Mouse (Mus musculus) midbrain, embryonic 11.5 days (tissue): ENCODE measurements at regions not wholly inside any gene's neighbourhood (a gene's known extent, or its start where the extent isn't known, plus 50 kb on each side); places are given as distances from the start of the nearest gene placed in this dataset.

Experiments
- ATAC-seq: fragments of 200-750 bp; cut with Nextera tagmentation; 2 replicates; pipeline ENCODE4 v1.8.0; 2017; ENCODE audit warnings: moderate TSS enrichment, moderate library complexity; ENCODE audit not compliant: low FRiP score
- DNase-seq: peaks from one replicate; pipeline ENCODE4 v3.0.0; 2015; ENCODE audit warnings: low spot score; ENCODE audit errors: missing footprints
- H3K27ac ChIP-seq: fragments of 300-500 bp; sonication (generic); 2 replicates; pipeline ENCODE4 v1.5.1; 2014; ENCODE audit warnings: low read depth, low read length
- H3K27me3 ChIP-seq: fragments of 300-500 bp; sonication (generic); 2 replicates; pipeline ENCODE4 v1.6.1; 2014; ENCODE audit warnings: mild to moderate bottlenecking, low read length, moderate library complexity, mixed read lengths; ENCODE audit not compliant: control insufficient read depth, insufficient read depth
- H3K36me3 ChIP-seq: fragments of 300-500 bp; sonication (generic); 2 replicates; pipeline ENCODE4 v1.6.1; 2014; ENCODE audit warnings: mild to moderate bottlenecking, low read length, moderate library complexity, mixed read lengths; ENCODE audit not compliant: control insufficient read depth, insufficient read depth
- H3K4me1 ChIP-seq: fragments of 300-500 bp; sonication (generic); 2 replicates; pipeline ENCODE4 v1.6.1; 2014; ENCODE audit warnings: low read length; ENCODE audit not compliant: control insufficient read depth, insufficient read depth
- H3K4me2 ChIP-seq: fragments of 300-500 bp; sonication (generic); 2 replicates; pipeline ENCODE4 v1.6.1; 2014; ENCODE audit warnings: mild to moderate bottlenecking, moderate library complexity
- H3K4me3 ChIP-seq: fragments of 300-500 bp; sonication (generic); 2 replicates; pipeline ENCODE4 v1.5.1; 2014; ENCODE audit warnings: low read depth, low read length
- H3K9ac ChIP-seq: fragments of 300-500 bp; sonication (generic); 2 replicates; pipeline ENCODE4 v1.6.1; 2014; ENCODE audit warnings: low read length
- H3K9me3 ChIP-seq: fragments of 300-500 bp; sonication (generic); 2 replicates; pipeline ENCODE4 v1.6.1; 2016; ENCODE audit warnings: low read length; ENCODE audit not compliant: control insufficient read depth
- WGBS: fragments of 180-500 bp; shearing (Covaris S2); extraction: QIAGEN DNeasy Blood & Tissue Kit; methylation state at CpG from one replicate; pipeline ENCODE4 v1.1.7; 2014; 5-methylcytosine and 5-hydroxymethylcytosine counted together

DNA sequence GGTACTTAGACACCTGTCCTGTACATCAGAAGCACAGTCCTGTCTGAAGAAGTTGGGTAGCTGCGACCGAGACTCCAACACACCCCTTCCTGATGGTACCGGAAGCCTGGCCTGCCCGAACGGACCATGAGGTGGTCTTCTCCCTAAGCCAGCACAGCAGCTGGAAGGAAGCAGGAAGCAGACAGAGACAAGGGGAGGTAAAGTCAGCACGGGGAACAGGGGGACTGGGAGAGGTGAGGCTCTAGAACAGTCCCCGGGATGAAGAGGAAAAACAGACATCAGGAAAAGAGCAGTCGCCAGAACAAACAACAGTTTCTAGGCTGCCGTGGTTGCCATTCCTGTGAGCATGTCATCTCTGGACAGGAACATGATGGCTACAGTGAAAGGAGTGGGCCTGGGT lies 353.6 kb downstream of the Efnb2 start:
- H3K27ac ChIP-seq, result no peak overlapping the region
- DNase-seq, result no peak
- ATAC-seq, result no peak
- H3K9me3 ChIP-seq, result no peaks in the 10 kb centered on the region
- 87% methylated on average over 9 of the region's 9 CpGs for whole genome bisulfite sequencing
- no peaks in the 10 kb centered on the region for H3K36me3 ChIP-seq
- no peak overlapping the region for H3K4me2 ChIP-seq
- H3K27me3 ChIP-seq, result no peaks in the 10 kb centered on the region
- H3K9ac ChIP-seq, result no peak overlapping the region
- no peak overlapping the region for H3K4me3 ChIP-seq
- no peaks in the 10 kb centered on the region for H3K4me1 ChIP-seq

DNA sequence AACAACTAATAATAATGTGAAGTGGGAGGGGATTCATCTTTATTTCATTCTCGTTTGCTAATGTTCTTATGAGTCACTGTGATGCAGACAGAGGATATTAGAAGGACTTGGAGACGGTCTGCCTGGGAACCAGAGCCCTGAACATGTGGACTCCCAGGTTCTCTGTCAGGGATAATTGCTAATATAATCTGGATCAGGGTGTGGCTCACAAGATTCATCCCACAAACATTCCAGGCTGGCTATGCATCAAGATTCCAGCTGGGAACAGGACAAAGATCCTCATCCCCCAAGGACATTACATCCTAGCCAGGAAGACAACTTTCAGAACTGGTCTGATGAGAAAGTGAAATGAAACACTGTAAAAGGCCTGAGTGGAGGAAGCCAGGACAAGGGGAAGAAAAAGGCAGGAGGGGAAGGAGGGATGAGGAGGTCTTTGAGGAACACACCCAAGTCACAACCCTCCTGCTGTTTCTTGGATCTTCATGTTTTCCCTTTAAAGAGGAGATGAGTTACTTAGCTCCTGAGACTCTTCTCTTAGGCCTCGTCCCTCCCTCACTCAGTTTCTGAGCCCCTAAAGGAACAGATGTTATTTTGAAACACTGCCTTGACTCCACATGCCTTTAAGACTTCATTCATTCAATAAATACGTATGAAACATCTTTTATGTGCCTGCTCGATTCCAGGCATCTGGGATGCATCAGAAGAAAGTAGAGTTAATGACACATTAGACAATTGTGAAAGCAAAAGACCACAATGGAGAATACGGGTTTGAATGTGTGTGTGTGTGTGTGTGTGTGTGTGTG lies 360.9 kb downstream of the Efnb2 start:
- no peak overlapping the region for H3K9ac ChIP-seq
- no peaks in the 10 kb centered on the region for H3K27me3 ChIP-seq
- no peak overlapping the region for H3K27ac ChIP-seq
- ATAC-seq (no peak), DNase-seq (no peak)
- no peak overlapping the region for H3K4me3 ChIP-seq
- H3K4me2 ChIP-seq, result no peak overlapping the region
- H3K36me3 ChIP-seq, result no peaks in the 10 kb centered on the region
- H3K9me3 ChIP-seq, result no peaks in the 10 kb centered on the region
- no peaks in the 10 kb centered on the region for H3K4me1 ChIP-seq
- 72% methylated on average over 6 of the region's 6 CpGs for WGBS

DNA sequence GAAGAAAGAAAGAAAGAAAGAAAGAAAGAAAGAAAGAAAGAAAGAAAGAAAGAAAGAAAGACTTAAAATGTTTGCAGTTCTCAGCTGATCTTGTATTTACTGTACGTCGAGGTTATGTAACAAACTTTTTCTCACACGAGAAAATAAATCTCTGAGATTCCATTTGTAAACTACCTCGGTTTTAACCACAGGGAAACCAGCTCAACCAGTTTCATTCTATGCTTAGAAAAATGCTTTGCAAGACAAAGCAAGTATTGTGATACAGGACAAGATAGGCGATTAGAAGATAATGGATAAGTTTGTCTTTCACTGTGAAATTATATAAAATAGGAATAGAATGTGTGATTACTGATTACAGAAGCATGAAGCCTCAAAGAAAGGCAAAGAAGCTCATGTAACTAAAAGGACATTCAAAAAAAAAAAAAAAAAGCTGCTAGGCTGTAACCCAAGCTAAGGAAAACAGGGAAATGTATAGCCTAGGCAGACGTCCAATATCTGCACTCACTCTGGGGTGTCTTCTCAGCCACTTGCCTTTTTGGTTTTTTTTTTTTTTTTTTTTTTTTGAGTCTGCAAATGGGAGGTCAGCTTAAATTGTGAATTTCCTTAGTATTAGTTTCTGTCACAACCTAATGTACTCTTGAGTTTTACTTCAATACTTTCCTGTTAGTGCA lies 368.3 kb downstream of the Efnb2 start:
- Histone ChIP-seq H3K4me2 (no peak overlapping the region), H3K9me3 (no peaks in the 10 kb centered on the region), H3K9ac (no peak overlapping the region), H3K27me3 (no peaks in the 10 kb centered on the region), H3K4me1 (no peaks in the 10 kb centered on the region), H3K27ac (no peak overlapping the region), H3K4me3 (no peak overlapping the region), H3K36me3 (no peaks in the 10 kb centered on the region)
- DNase-seq (no peak), ATAC-seq (no peak)
- WGBS, result 71% methylated on average over 6 of the region's 6 CpGs

GRCm38 (mm10) chr8:8285876-8286275 lies 375.2 kb downstream of the Efnb2 start:
- H3K9me3 ChIP-seq, result no peaks in the 10 kb centered on the region
- H3K4me1 ChIP-seq, result no peaks in the 10 kb centered on the region
- H3K9ac ChIP-seq, result no peak overlapping the region
- no peak overlapping the region for H3K4me2 ChIP-seq
- H3K4me3 ChIP-seq, result no peak overlapping the region
- no peaks in the 10 kb centered on the region for H3K27me3 ChIP-seq
- ATAC-seq (no peak), DNase-seq (no peak)
- no peak overlapping the region for H3K27ac ChIP-seq
- H3K36me3 ChIP-seq, result no peaks in the 10 kb centered on the region
- WGBS, result 83% methylated on average over 4 of the region's 4 CpGs

DNA sequence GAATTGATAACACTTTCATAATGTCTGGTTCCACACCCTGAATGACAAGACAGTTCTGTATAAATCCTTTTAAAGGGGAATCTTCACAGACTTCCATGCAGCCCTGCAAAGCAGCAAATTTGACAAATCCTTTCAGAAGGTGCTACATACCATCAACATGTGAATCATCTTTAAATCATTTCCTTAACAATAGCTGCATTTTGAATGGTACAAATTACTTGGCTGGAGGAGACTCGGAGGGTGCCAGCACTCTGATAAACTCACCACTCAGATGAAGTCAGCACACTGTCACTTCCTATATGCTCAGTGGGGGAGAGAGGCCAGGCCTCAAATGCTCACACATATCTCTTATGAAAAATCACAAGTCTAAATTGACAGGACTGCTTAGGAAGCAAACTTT lies 386.1 kb downstream of the Efnb2 start:
- DNase-seq (no peak), ATAC-seq (no peak)
- H3K4me3 ChIP-seq, result no peak overlapping the region
- H3K9me3 ChIP-seq, result no peaks in the 10 kb centered on the region
- WGBS, result 66% methylated on average over 1 of the region's 1 CpGs
- H3K27ac ChIP-seq, result no peak overlapping the region
- no peak overlapping the region for H3K4me2 ChIP-seq
- H3K36me3 ChIP-seq, result no peaks in the 10 kb centered on the region
- H3K4me1 ChIP-seq, result no peaks in the 10 kb centered on the region
- no peaks in the 10 kb centered on the region for H3K27me3 ChIP-seq
- H3K9ac ChIP-seq, result no peak overlapping the region

GRCm38 (mm10) chr8:8274211-8274641 lies 386.8 kb downstream of the Efnb2 start:
- no peaks in the 10 kb centered on the region for H3K9me3 ChIP-seq
- ATAC-seq (no peak), DNase-seq (no peak)
- no peak overlapping the region for H3K27ac ChIP-seq
- H3K4me2 ChIP-seq, result no peak overlapping the region
- no peaks in the 10 kb centered on the region for H3K36me3 ChIP-seq
- no peaks in the 10 kb centered on the region for H3K4me1 ChIP-seq
- WGBS, result 75% methylated on average over 3 of the region's 3 CpGs
- no peaks in the 10 kb centered on the region for H3K27me3 ChIP-seq
- H3K4me3 ChIP-seq, result no peak overlapping the region
- H3K9ac ChIP-seq, result no peak overlapping the region

DNA sequence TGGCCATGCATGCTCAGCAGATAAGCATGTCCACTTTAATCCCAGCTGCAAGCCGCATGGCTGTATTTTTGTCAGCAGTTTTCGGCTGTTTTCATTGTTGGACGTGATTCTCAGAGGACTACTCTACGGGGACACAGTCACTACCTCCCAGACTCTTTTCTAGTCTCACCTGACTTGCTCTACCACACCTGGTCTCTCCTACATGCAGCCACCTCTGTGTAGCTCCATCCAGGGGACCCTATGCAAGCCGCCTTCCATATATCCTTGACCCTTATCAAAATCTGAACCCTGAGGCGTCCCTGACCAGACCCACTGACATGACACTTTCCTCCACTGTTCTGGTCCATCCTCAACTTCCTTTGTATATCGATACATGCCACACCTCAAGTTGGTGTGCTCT lies 402.2 kb downstream of the Efnb2 start:
- peak; percentile 54 for ATAC-seq
- H3K4me2 ChIP-seq, result no peak overlapping the region

GRCm38 (mm10) chr8:8258231-8258638 lies 402.8 kb downstream of the Efnb2 start:
- DNase-seq (peak; percentile 86), ATAC-seq (peak; percentile 73)
- no peaks in the 10 kb centered on the region for H3K36me3 ChIP-seq
- WGBS, result 6% methylated on average over 9 of the region's 9 CpGs
- peaks cover 10% of the 10 kb centered on the region; the same call in 1 of the 2 replicates for H3K4me1 ChIP-seq
- no peaks in the 10 kb centered on the region for H3K27me3 ChIP-seq
- no peak overlapping the region for H3K27ac ChIP-seq
- H3K9me3 ChIP-seq, result no peaks in the 10 kb centered on the region; the same call in 1 of the 2 replicates
- H3K9ac ChIP-seq, result no peak overlapping the region
- no peak overlapping the region; the same call in 1 of the 2 replicates for H3K4me2 ChIP-seq
- no peak overlapping the region for H3K4me3 ChIP-seq

More for the DNA sequence above, 402.2 kb downstream of the Efnb2 start:
- no peak overlapping the region for H3K27ac ChIP-seq
- H3K9me3 ChIP-seq, result no peaks in the 10 kb centered on the region
- WGBS, result 55% methylated on average over 7 of the region's 7 CpGs
- H3K4me1 ChIP-seq, result peaks cover 10% of the 10 kb centered on the region; the same call in 1 of the 2 replicates
- no peaks in the 10 kb centered on the region for H3K36me3 ChIP-seq
- no peaks in the 10 kb centered on the region for H3K27me3 ChIP-seq
- peak; percentile 88 for DNase-seq
- H3K9ac ChIP-seq, result no peak overlapping the region
- H3K4me3 ChIP-seq, result no peak overlapping the region

GRCm38 (mm10) chr8:8256327-8256726 lies 404.7 kb downstream of the Efnb2 start:
- DNase-seq (no peak), ATAC-seq (no peak)
- H3K27ac ChIP-seq, result no peak overlapping the region
- no peaks in the 10 kb centered on the region; the same call in 1 of the 2 replicates for H3K9me3 ChIP-seq
- 83% methylated on average over 1 of the region's 1 CpGs for WGBS
- H3K4me2 ChIP-seq, result no peak overlapping the region
- no peak overlapping the region for H3K9ac ChIP-seq
- no peaks in the 10 kb centered on the region for H3K27me3 ChIP-seq
- peaks cover 10% of the 10 kb centered on the region; the same call in 1 of the 2 replicates for H3K4me1 ChIP-seq
- H3K36me3 ChIP-seq, result no peaks in the 10 kb centered on the region
- H3K4me3 ChIP-seq, result no peak overlapping the region
